32 mouse cellular contexts compared by ENCODE assay signal in genomic region chr2:78399236-78399635, GRCm38 (mm10).
DNase-seq lines count a peak whose midpoint lies in the region; ATAC-seq and TF ChIP-seq lines count a peak whose summit lies in the region.
"Had no signal": no experiment of that assay in that cellular context is flagged by ENCODE, and none has a peak within 500 bp of the region (broad histone marks: within the 10 kb centered on the region; RNA-seq: fewer than 3 reads in every experiment).

No protein-coding gene starts in this region.

- no peaks in the 10 kb centered on the region for H3K79me2 ChIP-seq in liver, adult 2 months (ENCODE audit: control insufficient read depth, insufficient read depth, low read length)

- DNase-seq in adrenal gland, adult 2 months, result peak; percentile 33
- DNase-seq in adrenal gland, postnatal 25 days, result no peak
- DNase-seq in liver, adult 2 months (ENCODE audit: extremely low read depth, low read depth, low spot score), result peak; percentile 3
- peak; percentile 79 for DNase-seq in fibroblast of lung, adult 2 months (ENCODE audit: low read depth)
- no peak for DNase-seq in thymus, postnatal 0 days (ENCODE audit: low spot score)
- DNase-seq in urinary bladder, adult 2 months (ENCODE audit: low spot score), result no peak
- no peak for DNase-seq in hindbrain, embryonic 10.5 days (ENCODE audit: low spot score)
- DNase-seq: cerebellum, adult 2 months; cerebellum, postnatal 14 days; gastrocnemius, postnatal 25 days; heart, adult 11 months; heart, postnatal 36 days; kidney, adult 18-20 months; kidney, postnatal 4 days; layer of hippocampus, postnatal 36 days; lung, embryonic 14.5 days; lung, postnatal 14 days; right cerebral cortex, postnatal 4 days had no signal

- no peak overlapping the region for H3K9ac ChIP-seq in liver, adult 2 months (ENCODE audit: low read depth, low read length)
- H3K9ac ChIP-seq in liver, embryonic 12.5 days, result no peak overlapping the region
- H3K9ac ChIP-seq: embryonic facial prominence, embryonic 15.5 days; hindbrain, embryonic 15.5 days; limb, embryonic 15.5 days; liver, embryonic 15.5 days; lung, embryonic 14.5 days had no signal

- no peaks in the 10 kb centered on the region for H3K4me1 ChIP-seq in liver, adult 2 months (ENCODE audit: control insufficient read depth, insufficient read depth, low read length)
- no peaks in the 10 kb centered on the region for H3K4me1 ChIP-seq in liver, embryonic 12.5 days
- H3K4me1 ChIP-seq in hindbrain, embryonic 10.5 days (replicated peaks), result no peaks in the 10 kb centered on the region
- H3K4me1 ChIP-seq: embryonic facial prominence, embryonic 10.5 days; embryonic facial prominence, embryonic 15.5 days; hindbrain, embryonic 15.5 days; limb, embryonic 10.5 days; limb, embryonic 15.5 days; liver, embryonic 15.5 days; midbrain, embryonic 10.5 days had no signal

- no peak for TF ChIP-seq POLR2A in liver, adult 2 months (IDR thresholded peaks at IDR 0.05; ENCODE audit: extremely low read depth, insufficient read depth, low read length)

- H3K27ac ChIP-seq in liver, adult 2 months (replicated peaks; ENCODE audit: insufficient read depth, low read depth, low read length), result no peak overlapping the region
- H3K27ac ChIP-seq in liver, embryonic 12.5 days, result no peak overlapping the region
- no peak overlapping the region for H3K27ac ChIP-seq in hindbrain, embryonic 10.5 days
- H3K27ac ChIP-seq: embryonic facial prominence, embryonic 10.5 days; embryonic facial prominence, embryonic 15.5 days; hindbrain, embryonic 15.5 days; limb, embryonic 10.5 days; limb, embryonic 15.5 days; liver, embryonic 15.5 days; midbrain, embryonic 10.5 days; stomach, postnatal 0 days had no signal

- no peaks in the 10 kb centered on the region for H3K36me3 ChIP-seq in liver, adult 2 months (ENCODE audit: control insufficient read depth, insufficient read depth, low read length)
- no peaks in the 10 kb centered on the region for H3K36me3 ChIP-seq in liver, embryonic 12.5 days
- H3K36me3 ChIP-seq in hindbrain, embryonic 10.5 days, result no peaks in the 10 kb centered on the region
- H3K36me3 ChIP-seq: embryonic facial prominence, embryonic 10.5 days; embryonic facial prominence, embryonic 15.5 days; G1E; hindbrain, embryonic 15.5 days; limb, embryonic 10.5 days; limb, embryonic 15.5 days; liver, embryonic 15.5 days; midbrain, embryonic 10.5 days had no signal

- H3K27me3 ChIP-seq in liver, adult 2 months (ENCODE audit: control insufficient read depth, insufficient read depth, low read length), result no peaks in the 10 kb centered on the region
- no peaks in the 10 kb centered on the region for H3K27me3 ChIP-seq in liver, embryonic 12.5 days (replicated peaks)
- no peaks in the 10 kb centered on the region for H3K27me3 ChIP-seq in hindbrain, embryonic 10.5 days (ENCODE audit: insufficient read depth, poor library complexity, severe bottlenecking)
- H3K27me3 ChIP-seq: embryonic facial prominence, embryonic 15.5 days; hindbrain, embryonic 15.5 days; limb, embryonic 15.5 days; liver, embryonic 15.5 days; Patski had no signal

- no peak for TF ChIP-seq CTCF in liver, adult 2 months (IDR thresholded peaks at IDR 0.05; ENCODE audit: low read depth, low read length)

- H3K4me3 ChIP-seq in liver, adult 2 months (ENCODE audit: insufficient read depth, low read depth, low read length), result no peak overlapping the region
- H3K4me3 ChIP-seq in liver, embryonic 12.5 days, result no peak overlapping the region
- H3K4me3 ChIP-seq in hindbrain, embryonic 10.5 days, result no peak overlapping the region
- H3K4me3 ChIP-seq: embryonic facial prominence, embryonic 10.5 days; embryonic facial prominence, embryonic 15.5 days; hindbrain, embryonic 15.5 days; limb, embryonic 10.5 days; limb, embryonic 15.5 days; liver, embryonic 15.5 days; midbrain, embryonic 10.5 days had no signal

- H3K9me3 ChIP-seq in liver, embryonic 12.5 days (replicated peaks), result no peaks in the 10 kb centered on the region
- no peaks in the 10 kb centered on the region for H3K9me3 ChIP-seq in hindbrain, embryonic 10.5 days
- H3K9me3 ChIP-seq: embryonic facial prominence, embryonic 10.5 days; embryonic facial prominence, embryonic 15.5 days; G1E; hindbrain, embryonic 15.5 days; limb, embryonic 10.5 days; limb, embryonic 15.5 days; liver, embryonic 15.5 days; midbrain, embryonic 10.5 days had no signal

- no peak for ATAC-seq in liver, embryonic 12.5 days
- ATAC-seq: forebrain, embryonic 14.5 days; midbrain, embryonic 16.5 days; Patski had no signal

- no peak overlapping the region for H3K4me2 ChIP-seq in liver, embryonic 12.5 days
- H3K4me2 ChIP-seq: embryonic facial prominence, embryonic 15.5 days; heart, embryonic 11.5 days; hindbrain, embryonic 15.5 days; limb, embryonic 15.5 days; liver, embryonic 15.5 days; lung, embryonic 14.5 days had no signal

Comparison
In these comparisons a context has a peak if more than half of its experiments do, and no peak if none do; other contexts are left out.
1. DNase-seq: peak in adrenal gland, adult 2 months (single experiment), liver, adult 2 months (single experiment) and fibroblast of lung, adult 2 months (single experiment); none in adrenal gland, postnatal 25 days (single experiment), thymus, postnatal 0 days (single experiment), urinary bladder, adult 2 months (single experiment) and hindbrain, embryonic 10.5 days (single experiment).